Mouse (Mus musculus) myocyte (in vitro differentiated cells): ENCODE results near the gene Polr3f.

Experiments
- CEBPB ChIP-seq: IDR thresholded peaks from 2 replicates; pipeline ENCODE4 v1.6.1; 2011; ENCODE audit warnings: mild to moderate bottlenecking, moderate library complexity; ENCODE audit not compliant: poor library complexity, insufficient read depth, severe bottlenecking
- E2F4 ChIP-seq: IDR thresholded peaks from one replicate; pipeline ENCODE4 v1.6.1; 2011; ENCODE audit warnings: mild to moderate bottlenecking, control low read depth, moderate library complexity; ENCODE audit not compliant: insufficient read depth
- MAX ChIP-seq: IDR thresholded peaks from one replicate; pipeline ENCODE4 v1.6.1; 2011; ENCODE audit warnings: low read depth, mild to moderate bottlenecking, control low read depth
- MYOD1 ChIP-seq, 3 experiments: IDR thresholded peaks; one replicate each; pipeline ENCODE4 v1.6.1; 2011; ENCODE audit warnings: control low read depth in 2 of 3, low read depth in 2 of 3, mild to moderate bottlenecking in 2 of 3, moderate library complexity in 1 of 3; ENCODE audit not compliant: insufficient read length in 2 of 3, control insufficient read depth in 1 of 3
- MYOG ChIP-seq, 3 experiments: IDR thresholded peaks; one replicate each; pipeline ENCODE4 v1.6.1; 2011; ENCODE audit warnings: control low read depth in 2 of 3, low read depth in 2 of 3, mild to moderate bottlenecking in 2 of 3; ENCODE audit not compliant: insufficient read length in 2 of 3, control insufficient read depth in 1 of 3, insufficient read depth in 1 of 3
- POLR2A ChIP-seq: IDR thresholded peaks from one replicate; pipeline ENCODE4 v1.6.1; 2011; ENCODE audit warnings: low read depth, mild to moderate bottlenecking, control low read depth, moderate library complexity; ENCODE audit not compliant: insufficient read length
- POLR2AphosphoS2 ChIP-seq: IDR thresholded peaks from one replicate; pipeline ENCODE4 v1.6.1; 2011; ENCODE audit warnings: low read depth, control low read depth; ENCODE audit not compliant: insufficient read length
- REST ChIP-seq: IDR thresholded peaks from one replicate; pipeline ENCODE4 v1.6.1; 2011; ENCODE audit warnings: mild to moderate bottlenecking, control low read depth, moderate library complexity; ENCODE audit not compliant: insufficient read depth, insufficient read length
- SRF ChIP-seq: IDR thresholded peaks from one replicate; pipeline ENCODE4 v1.6.1; 2011; ENCODE audit warnings: low read depth; ENCODE audit not compliant: control insufficient read depth, insufficient read length
- TCF12 ChIP-seq: IDR thresholded peaks from one replicate; pipeline ENCODE4 v1.6.1; 2011; ENCODE audit warnings: mild to moderate bottlenecking, control low read depth; ENCODE audit not compliant: poor library complexity, insufficient read depth, severe bottlenecking
- TCF3 ChIP-seq: IDR thresholded peaks from one replicate; pipeline ENCODE4 v1.6.1; 2011; ENCODE audit warnings: low read depth, control low read depth; ENCODE audit not compliant: insufficient read length
- USF1 ChIP-seq: IDR thresholded peaks from one replicate; pipeline ENCODE4 v1.6.1; 2011; ENCODE audit warnings: low read depth, mild to moderate bottlenecking, control low read depth, moderate library complexity

DNA sequence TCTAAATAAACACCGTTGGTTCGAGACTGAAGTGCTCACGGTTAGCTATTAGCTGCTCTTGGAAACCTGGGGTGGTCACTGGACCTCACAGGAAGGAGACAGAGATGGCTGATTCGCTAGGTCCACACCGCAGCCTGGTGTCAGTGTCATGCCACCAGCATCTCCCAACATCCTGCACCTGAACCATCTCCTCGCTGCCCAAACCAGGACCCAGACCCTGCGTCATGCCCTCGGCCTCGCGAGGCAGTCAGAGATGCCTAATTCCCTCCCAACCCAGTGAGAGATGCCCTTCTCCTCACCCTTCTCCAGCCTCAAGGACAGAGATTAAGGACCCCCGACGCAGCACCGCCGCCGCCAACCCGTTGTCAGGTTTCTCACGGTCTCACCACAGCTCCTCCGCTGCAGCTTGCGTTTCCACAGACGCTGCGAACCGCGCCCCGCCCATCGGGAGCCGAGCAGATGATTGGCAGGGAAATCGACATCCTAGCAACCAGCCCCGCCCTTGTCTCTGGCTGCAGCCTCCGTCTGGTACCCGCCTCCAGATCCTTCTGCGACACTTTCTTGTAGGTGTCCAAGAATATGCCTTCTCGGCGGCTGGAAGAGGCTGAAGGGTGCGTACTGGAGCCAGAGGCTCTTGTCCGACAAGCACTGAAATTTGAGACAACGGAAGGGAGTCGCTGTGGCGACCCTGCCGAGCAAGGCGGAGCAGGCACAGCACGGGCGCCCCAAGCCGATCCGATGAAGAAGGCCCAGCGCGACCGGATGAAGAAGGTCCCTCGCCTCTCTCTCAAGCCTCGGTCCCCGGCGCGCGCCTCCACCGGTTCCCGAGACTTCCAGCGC lies at the start of gene Polr3f, which contains the start of gene Dzank1:
- TF ChIP-seq POLR2A (peak; percentile 65), USF1 (no peak), MAX (peak; percentile 97), E2F4 (no peak), MYOD1 (IDR thresholded peaks at IDR 0.05; ENCODE audit: control insufficient read depth in 1 of 3, insufficient read length in 2 of 3, low read depth in 2 of 3) (no peak), TCF12 (no peak), CEBPB (no peak), SRF (peak; percentile 84), TCF3 (no peak), POLR2AphosphoS2 (peak; percentile 55), MYOG (IDR thresholded peaks at IDR 0.05; ENCODE audit: control insufficient read depth in 1 of 3, insufficient read depth in 1 of 3, insufficient read length in 2 of 3, low read depth in 2 of 3) (no peak), REST (no peak)
